Mouse (Mus musculus) E14TG2a.4 (cell line): ENCODE measurements around the gene P2ry4.

ENCODE experiments used
- CTCF ChIP-seq: conservative IDR thresholded peaks from 2 replicates; pipeline ENCODE4 v1.5.1; 2014; ENCODE audit warnings: low read length
- NANOG ChIP-seq: IDR thresholded peaks from 2 replicates; pipeline ENCODE4 v1.6.1; 2014; ENCODE audit warnings: borderline replicate concordance, low read length, mixed read lengths
- POU5F1 ChIP-seq: IDR thresholded peaks from 2 replicates; pipeline ENCODE4 v1.6.1; 2014; ENCODE audit warnings: low read length, borderline replicate concordance

- no peak for TF ChIP-seq CTCF
- TF ChIP-seq NANOG, result no peak
- no peak for TF ChIP-seq POU5F1
Measured at GRCm38 (mm10) chrX:100556026-100556425, 38.6 kb downstream of the P2ry4 start.
